Mouse (Mus musculus): ENCODE results near the gene Samd4.
"Not testable (repeated sequence)": the region's sequence is repeated elsewhere in the genome, so short reads cannot be mapped to it uniquely, and the experiment has no call there.

Gene Samd4

DNA sequence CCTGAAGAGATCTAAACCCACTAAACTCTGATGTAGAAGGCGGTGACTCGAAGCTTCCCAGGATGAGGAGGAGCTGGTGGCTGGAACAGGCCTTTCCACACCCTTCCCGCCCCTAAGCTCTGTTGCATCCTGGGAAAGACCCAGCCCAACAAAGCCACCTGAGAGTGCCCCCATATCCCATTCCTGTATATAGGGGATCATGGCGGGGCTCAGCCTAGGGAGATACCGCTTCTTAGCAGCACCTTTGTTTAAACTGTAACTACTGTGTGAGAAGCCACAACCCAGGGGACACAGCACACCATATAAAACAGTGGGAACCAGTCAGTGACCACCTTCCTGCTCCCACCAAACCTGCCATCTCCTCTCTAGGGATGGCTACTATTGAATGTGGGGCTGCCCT is 193.2 kb downstream of the Samd4 start:
- peak; percentile 86 for DNase-seq

DNA sequence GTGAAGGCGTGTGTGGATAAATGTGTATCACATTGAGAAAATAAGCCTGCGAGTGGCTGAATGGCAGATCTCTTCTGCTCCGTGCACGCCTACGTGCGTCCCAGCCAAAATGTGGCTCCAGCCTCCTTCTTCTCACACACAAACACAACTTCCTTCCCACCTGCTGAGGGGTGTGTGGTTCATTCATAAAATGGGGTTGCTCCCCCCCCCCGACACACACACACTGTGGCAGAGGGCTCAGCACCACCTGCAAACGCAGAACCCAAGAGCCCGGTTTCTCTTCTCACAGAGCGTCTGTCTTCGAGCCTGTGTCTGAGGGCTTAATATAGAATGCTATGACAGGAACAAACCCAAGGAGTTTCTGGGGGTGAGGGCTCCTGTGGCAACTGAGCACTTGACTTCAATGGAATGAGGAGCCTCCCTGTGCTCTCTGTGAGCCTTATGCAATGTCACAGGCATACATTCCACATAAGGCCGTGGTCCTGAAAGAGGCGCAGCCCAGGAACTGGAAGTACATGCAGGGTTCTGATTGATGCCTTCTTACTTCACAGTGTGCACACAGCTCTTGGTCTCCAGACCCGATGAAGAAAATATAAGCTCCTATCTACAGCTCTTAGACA is 194.4 kb downstream of the Samd4 start:
- DNase-seq: no peak

DNA sequence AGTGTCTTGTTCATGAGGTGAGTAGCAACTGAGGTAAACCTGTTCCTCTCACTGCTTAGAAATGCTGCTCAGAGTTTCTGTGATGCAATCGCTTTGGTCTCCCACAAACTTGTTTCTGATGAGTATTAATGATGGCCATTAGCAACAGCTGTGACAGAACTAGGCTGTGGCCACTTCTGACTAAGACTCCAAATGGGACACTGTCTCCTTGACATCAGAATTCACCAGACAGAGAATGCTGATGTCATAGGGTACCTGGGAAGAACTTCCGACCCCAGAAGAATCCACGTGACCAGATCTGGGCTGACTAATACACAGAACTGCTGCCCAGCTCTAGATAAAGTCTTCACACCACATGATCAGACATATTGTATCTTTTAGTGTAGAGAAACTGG is 194.9 kb downstream of the Samd4 start:
- DNase-seq: no peak

DNA sequence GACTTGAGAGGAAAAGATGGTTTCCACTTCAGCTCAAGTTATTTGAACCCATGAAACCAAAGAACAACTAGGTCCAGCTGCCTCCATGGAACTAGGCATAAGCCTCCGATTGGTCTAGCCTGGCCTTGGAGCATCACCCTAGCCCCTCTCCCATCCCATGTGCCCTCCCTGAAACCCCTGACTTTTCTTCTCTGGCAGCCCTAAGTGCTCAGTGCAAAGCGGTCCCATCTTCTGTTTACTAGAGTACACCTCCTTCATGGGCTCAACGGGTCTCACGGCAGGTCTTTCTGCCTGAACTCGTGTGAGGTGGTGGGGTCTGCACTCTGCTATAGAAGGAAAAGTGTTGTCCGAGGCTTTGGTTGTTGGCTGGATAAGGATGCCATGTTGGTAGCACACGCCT is 197.3 kb downstream of the Samd4 start:
- DNase-seq: peak; percentile 91

DNA sequence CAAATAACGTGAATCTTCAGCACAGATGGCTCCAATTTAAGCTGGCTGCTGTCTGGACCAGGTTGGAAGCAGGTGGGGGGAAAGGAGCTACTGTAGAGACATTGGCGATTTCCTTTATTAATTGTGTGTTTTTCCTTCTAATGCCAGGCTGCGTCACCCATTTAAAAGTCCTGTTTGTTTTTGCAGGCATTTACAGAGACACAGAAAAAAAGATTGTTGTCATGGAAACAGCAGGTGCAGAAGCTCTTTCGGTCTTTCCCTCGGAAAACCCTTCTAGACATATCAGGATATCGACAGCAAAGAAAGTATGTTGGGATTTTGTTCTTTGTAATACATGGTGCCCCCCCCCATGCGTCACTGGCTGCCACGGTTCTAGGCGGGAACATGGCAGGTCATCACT is 200.7 kb downstream of the Samd4 start:
- DNase-seq: no peak

DNA sequence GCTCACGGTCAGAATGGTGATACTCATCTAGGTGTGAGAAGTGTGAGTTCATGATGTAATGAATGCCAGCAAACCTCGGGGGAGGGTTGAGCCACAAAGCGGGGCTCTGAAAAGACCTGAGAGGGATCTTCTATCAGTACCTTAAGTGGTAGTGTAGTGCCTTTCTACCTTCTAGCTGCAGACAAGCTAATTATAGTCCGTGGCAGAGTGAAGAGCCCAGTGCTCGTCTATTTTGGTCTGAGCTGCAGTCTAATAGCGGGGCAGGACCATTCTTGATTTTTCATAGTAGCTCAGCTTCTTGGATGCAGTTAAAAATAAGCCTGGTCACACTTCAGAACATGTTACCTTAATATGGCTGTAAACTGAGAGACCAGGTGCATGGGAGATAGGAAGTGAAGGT is 201.2 kb downstream of the Samd4 start:
- peak; percentile 93 for DNase-seq

DNA sequence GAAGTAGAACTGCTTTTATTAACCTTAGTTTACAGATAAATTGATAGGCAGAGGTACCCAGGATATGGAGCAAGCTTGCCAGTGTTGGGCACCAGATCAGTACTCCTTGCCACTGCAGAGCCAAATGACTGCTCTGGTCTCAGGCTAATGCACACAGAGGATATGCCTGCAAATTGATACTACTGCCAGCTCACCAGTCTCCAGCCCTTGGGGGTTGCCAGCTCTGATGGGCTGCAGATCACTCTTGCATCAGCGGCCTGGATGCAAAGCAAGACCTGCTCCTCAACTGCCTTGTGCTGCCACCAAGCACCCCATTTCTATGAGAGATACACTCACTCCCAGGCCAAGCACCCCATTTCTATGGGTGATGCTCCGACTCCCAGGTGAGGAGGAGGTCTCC is 202.0 kb downstream of the Samd4 start:
- DNase-seq: peak; percentile 88

DNA sequence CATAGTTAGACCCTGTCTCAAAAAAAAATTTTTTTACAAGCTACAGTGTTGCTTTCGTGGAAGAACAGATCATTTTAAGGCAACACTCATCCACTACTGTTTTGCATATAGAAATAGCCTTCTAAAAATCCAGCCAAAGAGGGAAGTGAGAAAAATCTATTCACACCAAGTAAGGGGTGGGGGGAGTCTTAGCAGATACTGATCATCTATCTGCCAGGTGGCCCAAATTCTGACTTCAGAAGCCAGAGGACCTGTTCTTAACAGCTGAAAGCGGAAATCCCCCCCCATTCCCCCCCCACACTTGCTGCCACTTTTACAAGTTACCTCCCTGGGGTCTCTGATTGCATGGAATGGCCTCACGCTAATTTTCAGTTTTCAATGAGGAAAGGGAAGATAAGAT is 203.5 kb downstream of the Samd4 start:
- DNase-seq: no peak

DNA sequence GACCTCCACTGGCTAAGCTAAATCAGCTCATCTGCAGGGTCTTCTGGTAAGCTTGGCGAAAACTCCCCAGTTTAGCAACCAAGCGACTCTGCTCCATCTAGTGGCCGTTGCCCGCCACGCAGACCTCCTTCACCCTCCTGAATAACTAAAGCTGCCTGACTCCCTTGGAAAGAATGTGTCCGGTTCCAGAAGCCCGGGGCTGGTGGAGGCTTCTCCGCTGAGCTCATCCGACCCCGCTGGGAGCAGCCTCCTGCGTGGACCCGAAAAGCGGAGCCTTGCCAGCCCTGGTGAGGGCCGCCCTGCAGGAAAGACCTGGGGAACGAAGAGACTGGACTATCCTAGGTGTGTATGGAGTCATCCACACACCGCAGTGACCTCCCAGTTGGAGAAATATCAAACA is 204.1 kb downstream of the Samd4 start:
- peak; percentile 98 for DNase-seq

DNA sequence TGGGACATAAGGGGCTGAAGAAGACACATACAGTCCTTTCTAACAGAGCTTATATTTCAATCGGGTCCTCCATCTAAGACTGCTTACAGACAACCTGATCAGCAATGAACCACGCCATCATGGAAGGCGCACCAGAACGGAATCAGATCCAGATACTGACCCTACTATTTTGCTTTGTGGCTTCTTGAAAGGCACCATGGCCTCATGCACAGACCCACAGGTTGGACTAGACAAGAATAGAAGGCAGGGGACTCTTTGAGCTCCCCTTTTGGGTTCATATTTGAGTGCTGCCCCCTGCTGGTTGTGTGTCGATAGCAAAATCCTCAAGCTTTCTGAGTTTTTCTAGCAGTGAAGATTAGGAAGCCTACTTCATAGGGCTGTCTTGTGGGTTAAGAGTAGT is 204.5 kb downstream of the Samd4 start:
- peak; percentile 96 for DNase-seq

DNA sequence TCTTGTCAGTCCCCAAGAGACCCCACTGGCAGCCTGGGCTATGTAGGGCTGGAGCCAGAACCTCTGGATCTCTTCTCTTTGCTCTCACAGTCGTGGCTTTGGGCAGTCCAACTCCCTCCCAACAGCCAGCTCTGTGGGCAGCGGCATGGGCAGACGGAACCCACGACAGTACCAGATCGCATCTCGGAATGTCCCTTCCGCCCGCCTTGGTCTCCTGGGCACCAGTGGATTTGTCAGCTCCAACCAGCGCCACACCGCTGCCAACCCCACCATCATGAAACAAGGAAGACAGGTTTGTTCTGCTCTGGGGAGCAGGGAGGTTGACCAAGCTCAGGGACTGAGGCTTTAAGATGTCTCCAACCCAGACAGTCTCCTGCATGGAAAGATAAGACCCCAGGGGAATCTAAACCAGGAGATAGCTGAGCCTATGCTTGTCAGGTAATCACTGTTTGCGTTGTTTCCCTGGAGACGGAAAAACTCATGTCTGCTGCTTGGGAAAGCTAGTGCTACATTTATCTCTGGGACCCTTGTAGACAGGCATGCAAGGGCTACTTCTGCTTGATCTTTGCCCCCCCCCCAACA is 205.1 kb downstream of the Samd4 start:
- DNase-seq: peak; percentile 92

DNA sequence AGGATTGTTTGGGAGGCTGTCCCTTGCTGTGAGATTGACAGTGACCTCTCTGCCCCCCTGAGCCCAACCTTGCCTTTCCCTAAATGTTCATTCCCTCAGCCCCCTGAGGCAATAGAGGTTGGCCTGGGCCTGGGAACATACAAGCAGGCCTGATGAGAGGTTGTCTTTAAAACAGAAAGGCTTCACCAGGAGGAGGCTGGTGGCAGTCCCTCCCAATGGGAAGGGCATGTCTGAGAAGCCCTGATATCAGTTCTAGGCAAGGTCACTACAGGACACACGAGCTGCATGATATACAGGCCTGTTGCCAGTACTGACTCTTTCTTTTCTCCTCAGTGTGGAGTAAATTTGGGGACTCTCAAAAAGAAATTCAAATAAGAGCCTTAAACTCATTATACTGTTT is 205.7 kb downstream of the Samd4 start:
- DNase-seq: peak; percentile 89

DNA sequence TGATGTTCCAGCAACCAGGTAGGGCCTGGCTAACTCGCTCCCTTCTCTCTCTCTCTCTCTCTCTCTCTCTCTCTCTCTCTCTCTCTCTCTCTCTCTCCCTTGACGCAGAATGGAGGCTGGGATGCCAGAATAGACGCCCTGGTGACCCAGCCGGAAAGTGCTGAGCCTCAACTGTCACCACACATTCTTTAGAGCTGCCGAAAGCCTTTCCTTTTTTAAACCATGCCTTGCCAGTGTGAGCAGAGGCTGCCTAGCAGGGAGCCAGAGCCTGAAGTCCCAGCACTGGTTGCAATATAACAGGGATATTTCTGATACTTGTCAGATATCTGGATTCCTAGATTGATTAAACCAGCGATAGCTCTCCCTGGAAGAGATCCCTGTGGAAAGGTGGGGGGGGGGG is 206.5 kb downstream of the Samd4 start:
- DNase-seq: peak; percentile 91

DNA sequence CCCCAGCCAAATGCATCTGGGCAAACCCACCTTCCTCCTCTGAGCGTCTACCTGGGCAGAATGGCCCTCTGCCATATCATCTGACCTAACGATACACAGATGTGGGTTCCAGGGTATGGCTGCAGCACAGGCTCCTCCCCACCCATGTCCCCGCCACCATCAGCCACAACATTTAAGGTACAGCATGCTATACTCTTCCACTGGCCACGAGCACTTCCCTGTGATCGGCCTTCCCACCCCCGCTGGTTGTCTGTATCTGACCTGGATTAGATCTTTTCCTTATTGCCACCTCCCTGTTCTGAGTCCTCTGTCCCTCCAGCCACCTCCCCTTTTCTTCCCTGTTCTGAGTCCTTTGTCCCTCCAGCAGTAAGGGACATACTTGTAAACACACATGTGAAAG is 209.3 kb downstream of the Samd4 start:
- peak; percentile 90 for DNase-seq

DNA sequence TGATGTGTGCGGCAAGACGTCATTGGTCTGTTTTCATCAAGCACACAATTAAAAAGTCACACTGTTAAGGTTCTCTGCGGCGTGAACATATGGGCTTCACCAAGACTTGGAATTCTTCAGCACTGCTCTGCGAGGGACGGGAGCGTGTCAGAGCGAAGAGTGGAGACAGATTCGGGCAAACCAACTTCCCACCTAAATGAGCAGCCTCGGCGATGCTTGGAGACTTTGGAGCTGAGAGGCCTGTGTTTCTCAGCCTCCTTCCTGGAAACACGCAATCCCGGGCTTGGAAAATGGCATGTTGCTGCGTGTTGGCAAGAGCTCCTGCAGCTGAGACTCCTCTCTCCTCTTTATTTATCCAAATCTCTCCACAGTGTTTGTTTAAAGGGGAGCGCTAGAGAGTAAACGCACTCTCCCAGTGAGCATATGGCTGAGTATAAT is 210.7 kb downstream of the Samd4 start:
- DNase-seq: no peak

DNA sequence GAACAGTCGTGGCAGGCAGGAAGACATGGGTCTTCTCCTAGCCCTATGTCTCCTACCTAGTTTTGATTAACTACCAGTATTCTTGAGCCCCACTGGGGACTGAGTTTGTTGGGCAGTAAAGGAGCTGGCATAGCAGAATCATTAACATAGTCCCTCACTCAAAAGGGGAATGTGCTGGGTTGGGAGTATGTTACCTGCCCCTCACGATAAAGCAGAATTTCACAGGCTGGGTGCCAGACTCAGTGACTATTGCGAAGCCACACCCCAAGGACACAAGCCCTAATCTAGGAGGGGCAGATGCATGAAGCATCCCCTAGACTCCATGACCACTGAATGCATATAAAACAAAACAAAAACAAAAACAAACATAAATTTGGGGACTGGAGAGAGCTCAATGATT is 212.4 kb downstream of the Samd4 start:
- DNase-seq: no peak

DNA sequence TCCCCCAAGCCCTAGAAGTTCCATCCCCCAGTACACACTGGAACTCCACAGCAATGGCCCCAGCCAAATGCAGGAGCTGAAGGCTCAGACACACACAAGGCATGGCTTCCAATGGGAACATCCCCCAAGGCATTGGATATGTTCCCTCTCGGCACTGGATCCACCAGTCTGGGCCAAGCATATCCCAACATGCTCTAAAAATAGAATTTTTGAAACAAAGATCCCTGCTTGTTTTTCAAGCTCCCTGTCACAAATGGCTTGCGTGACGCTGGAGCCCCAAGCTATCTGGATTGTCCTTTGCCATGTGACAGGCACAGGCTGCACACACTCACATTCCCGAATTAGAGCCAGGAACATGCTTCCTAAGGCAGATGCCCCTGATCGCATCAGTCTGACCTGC is 213.7 kb downstream of the Samd4 start:
- peak; percentile 98 for DNase-seq

DNA sequence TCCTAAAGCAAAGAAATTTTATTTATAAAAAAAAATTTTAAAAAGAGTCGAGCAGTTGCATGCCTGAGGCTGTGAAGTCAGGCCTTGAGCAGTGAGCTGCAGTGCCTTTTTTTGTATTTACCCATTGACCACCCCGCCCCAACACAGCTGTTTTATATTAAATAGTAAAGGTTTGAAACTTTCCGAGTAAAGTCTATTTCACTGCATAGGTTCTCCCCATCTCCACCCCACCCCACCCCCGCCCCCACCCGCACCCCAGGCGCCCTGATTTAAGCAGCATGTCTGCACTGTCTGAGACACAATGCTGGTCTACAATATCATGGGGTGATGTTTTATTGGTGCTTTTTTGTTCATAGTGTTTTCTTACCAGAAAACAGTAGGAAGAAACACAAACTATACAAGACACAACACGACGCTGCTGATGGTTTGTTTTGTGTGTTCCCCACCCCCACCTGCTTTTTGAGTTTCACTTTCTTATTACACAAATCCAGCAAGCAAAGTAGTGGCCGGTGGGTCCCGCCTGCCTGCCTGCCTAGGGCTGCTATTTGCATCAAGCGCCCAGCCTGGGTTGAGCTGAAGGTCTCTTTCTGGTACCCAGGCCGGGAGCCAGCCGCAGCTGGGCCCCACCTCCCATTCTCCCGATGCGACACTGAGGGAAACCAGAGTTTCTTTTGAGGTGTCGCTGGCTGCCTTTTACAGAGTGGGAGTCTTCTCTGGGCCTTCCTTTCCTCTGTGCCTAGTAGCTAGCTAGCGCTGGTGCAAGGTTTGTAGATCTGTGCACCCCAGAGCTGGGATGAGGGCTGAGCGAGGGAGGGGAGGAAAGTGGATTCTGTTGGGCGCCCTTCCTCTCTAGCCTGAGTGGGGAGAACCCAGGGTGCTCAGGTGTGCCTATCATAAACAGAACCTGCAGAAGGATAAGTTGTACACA is 221.9 kb downstream of the Samd4 start:
- no peak for DNase-seq

DNA sequence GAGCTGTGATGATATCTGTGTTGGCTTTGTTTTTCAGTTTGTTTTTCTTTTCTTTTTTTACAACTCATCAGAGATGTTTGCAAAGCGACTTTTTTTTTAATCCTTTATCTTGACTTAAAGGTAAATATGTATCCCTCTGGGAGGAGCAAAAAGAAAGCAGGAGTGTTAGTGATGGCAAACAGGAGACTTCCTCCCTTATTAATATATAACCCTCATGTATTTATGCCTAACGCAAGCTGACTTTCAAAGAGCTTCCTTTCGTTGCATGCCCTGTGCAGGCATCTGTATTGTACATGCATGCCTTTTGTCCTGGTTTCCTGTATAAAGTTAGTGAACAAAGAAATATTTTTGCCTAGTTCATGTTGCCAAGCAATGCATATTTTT is 222.5 kb downstream of the Samd4 start:
- DNase-seq: no peak

DNA sequence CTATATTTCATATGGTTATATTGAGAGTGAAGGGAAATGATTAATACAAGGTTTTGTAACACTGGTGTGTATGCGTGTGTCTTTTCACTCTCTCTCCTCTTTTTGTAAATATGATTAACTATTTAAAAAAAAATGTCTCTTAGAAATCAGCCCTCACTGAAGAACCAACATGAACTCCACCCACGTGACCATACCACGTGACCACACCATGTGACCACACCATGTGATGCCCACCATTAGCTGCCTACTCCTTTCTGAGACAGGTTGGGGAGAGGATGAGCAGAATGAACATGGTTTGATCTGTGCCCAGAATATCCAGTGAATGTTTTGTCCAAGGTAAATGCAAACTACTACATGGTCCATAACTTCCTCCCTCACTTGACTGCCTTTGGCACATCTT is 223.1 kb downstream of the Samd4 start:
- DNase-seq: no peak

DNA sequence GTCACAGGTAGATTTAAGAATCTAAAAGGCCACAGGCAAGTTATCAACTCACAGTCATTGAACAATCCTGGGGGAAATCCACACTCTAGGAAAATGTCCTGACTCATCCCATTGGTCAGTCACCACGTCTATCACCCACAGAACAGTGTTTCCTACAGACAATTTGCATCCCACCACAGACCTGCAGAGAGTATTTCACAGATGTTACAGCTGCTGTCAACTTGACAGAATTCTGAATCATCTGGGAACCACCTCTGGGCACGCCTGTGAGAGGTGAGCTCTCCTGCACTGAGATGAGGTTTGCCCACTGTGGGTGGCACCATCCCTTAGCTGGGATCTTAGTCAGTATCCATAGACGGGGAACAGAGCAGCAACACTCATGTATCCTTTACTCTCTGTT is 224.8 kb downstream of the Samd4 start:
- no peak for DNase-seq

DNA sequence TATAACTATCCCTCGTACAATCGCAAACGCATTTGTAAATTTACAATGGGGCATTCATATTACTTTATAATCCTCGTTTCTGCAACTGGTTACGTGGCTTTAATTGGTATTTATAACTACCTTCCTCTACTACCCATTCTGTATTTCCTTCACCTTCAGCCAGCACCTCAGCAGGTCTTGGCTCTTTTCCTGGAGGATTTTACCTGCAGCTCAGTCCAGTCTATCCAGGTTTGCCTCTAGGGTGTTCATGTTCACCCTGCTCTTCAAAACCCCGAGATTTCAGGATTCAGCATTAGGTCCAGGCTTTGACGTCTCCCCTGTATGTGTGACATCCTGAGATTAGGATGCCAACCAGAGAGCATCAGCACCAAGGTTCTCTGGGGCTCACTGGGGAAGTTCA is 227.7 kb downstream of the Samd4 start:
- not testable (repeated sequence) for DNase-seq

DNA sequence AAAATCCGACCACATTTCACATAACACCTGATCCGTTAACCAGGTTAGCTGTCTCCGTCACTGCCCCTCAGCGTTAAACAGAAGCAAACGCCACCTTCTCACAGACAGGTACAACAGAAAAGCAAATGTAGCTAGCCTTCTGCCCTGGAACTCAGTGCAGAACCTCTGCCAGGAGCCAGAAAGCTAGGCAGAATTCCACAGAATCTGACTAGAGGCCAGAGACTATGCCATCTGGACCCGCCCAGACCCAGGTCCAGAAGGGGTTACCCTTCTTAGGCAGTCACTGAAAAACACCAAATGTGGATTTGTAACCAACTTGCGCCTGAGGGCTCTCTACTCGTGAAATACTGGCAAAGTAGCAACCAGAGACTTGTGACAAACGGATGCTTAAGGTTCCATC is 228.7 kb downstream of the Samd4 start:
- DNase-seq: no peak

DNA sequence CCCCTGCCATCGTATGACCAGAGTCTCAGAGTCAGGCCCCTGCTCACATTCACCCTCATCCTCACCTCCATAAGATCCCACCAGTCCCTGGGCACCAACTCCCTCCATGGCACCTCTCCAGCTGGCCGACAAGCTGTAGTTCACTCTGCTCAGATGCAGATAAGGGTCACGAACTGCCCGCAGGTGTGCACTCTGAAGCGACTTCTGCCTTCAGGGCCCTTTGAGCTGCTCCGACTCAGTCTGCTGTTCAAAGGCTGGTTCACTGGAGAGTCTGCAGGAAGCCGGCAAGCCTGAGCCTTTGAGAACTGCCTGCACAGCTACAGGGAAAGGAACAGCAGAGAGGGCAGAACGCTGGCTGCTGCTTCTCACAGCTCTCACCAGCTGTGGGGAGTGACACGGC is 232.5 kb downstream of the Samd4 start:
- no peak for DNase-seq
